Mouse (Mus musculus) CD4-positive naive resting alpha-beta T cell, adult 76 days (primary cell): Measurements from ENCODE around the gene Med14. TPM values are rescaled to one million over a fixed set of nuclear protein-coding genes. Genes with fewer than 3 reads are reported as not detected.

Source experiments
- total RNA-seq: library from RNA; stranded (reverse); gene quantifications from one replicate; pipeline ENCODE4 v1.2.4, GENCODE M21; 2023

Gene Med14
- total RNA-seq: 62.3 TPM

GRCm38 (mm10) chrX:12761626-12762333 is at the start of gene Med14:
Med14 (minus strand) TSS chrX:12762073.

GRCm38 (mm10) chrX:12673054-12673775 is 88.7 kb downstream of the Med14 start, which contains the start of gene 1810030O07Rik:
1810030O07Rik (minus strand) TSS chrX:12673668.

Other genes starting within 250 kb of the Med14 start
- 62.9 TPM for gene Atp6ap2, start 174.3 kb downstream of the Med14 start, total RNA-seq
- 32.1 TPM for gene 1810030O07Rik, start 88.4 kb downstream of the Med14 start, total RNA-seq